Mouse (Mus musculus): ENCODE results near the gene Hk1.

The Hk1 gene

DNA sequence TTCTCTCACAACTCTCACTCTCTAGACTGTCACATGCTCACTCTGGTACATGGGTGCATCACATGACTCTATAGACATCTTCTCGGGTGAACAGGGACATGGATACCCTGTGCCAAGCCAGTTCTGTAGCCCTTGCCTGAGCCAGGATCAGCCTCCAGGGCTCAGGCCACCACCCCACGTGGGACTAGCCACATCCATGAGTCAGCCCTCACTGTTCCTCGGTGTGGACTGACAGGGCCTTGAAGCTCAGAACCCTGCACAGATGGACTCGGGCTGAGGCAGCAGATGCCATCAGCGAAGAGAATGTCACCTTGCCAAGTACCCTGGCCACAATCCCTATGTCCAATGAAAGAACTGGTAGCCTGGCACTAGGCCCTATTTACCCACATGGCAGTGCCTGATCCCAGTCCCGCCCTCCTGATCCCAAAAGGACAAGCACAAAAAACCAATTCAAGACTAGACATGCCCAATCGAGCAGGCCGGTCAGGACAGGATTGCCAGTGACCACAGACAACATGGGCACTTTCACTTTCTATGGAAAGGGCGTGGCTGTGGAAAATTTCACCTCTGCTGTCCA lies 59.2 kb downstream of the Hk1 start:
- peak in 1 of 2 experiments; percentile 50 for DNase-seq (ENCODE audit: low spot score in 2 of 2)

DNA sequence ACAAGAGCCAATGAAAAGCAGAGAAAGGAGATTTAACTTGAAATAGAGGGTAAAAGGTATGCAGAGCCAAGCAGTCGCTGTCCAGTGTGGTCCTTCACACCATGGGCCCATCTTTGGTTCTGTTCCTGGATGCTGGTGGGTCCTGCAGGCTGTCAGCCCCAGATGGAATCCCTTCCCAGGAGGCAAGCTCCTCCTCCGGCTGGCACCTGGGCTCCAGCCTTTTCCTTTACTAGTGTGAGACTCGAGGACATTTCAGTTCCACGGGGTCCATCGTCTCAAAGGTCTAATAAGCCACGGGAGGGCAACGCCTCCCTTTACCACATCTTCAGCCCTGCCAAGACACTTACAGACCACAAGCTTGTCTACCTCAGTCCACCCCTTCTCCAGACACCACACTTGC lies 60.6 kb downstream of the Hk1 start:
- DNase-seq (ENCODE audit: low spot score in 2 of 2), result no peak

DNA sequence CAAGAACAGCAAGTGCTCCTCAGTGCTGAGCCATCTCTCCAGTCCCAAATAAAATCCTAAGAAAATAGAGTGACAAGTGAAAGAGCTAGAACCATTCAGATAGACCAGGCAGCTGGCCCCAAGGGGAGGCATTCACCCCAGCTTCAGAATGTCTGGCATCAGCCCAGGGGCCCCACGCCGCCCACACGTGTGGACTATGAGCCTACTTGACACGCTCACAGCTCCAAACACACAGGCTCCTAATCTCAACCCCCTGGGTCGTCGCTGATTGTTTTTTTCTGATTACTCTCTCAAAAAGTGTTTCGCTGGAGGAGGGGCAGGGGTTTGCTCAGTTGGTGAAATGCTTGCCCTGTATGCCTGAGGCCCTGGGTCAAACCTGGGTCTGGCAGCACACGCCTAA lies 63.2 kb downstream of the Hk1 start:
- DNase-seq (ENCODE audit: low spot score in 2 of 2), result no peak

DNA sequence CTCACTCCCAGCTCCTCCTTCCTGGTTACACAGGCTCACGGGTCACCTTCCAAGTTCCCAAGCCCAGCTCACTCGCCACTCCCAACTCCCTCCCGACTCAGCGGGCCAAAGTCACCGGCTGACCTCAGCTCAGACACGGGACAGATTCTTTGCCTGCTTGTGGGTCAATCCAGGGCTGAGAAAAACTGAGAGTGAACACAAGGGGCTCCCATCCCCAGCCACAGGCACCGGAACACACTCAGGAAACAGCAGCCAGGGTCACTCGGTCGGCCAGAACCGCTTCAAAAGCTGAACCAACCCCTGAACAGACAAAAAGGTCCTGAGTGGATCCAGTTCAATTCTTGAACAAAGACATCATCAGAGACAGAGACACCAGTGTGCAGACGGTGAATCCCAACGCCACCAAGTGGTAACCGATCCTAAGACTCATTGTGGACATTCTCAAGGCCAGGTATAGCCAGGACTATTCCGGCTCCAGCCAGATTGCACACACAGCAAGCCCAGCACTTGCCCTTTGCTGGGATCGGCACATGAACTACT lies 65.8 kb downstream of the Hk1 start:
- DNase-seq (ENCODE audit: low spot score in 2 of 2), result no peak

DNA sequence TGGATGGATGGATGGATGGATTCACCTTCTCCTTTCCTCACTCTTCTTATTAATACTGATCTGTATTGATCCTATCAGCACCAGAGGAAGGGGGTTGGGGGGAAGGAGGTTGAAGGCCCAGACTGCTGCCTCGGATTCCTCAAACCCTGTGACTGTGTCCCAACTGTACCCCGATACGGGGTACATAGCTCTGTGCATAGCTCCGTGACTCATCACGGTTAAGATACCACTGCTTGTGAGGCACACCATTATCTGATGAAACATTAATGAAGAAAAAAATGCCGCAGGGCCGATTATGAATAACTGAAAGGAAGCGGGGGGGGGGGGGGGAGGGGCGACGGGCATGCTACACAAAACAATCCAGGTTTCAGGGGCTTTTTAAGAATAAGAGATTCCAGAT lies 66.6 kb downstream of the Hk1 start:
- no peak for DNase-seq (ENCODE audit: low spot score in 2 of 2)

DNA sequence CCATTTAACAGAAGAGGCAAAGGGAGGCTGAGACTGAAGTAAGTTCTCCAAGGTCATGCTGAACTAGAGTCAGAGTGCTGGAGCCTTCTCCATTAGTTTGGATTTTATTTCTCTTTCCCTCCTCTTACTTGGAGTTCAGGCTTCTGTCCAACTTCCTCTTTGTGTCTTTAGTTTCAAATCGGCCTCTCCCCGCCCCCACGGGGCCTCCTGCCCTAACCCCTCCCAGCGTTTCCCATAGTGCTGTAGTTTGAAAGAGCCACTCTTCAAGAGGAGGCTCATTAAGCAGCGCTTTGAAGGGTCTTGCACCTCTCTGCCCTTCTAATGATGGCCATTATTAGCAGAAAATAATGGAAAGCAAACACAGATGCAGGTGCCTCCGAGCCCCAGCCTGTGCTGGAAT lies 68.2 kb downstream of the Hk1 start:
- peak in 1 of 2 experiments; percentile 40 for DNase-seq (ENCODE audit: low spot score in 2 of 2)

DNA sequence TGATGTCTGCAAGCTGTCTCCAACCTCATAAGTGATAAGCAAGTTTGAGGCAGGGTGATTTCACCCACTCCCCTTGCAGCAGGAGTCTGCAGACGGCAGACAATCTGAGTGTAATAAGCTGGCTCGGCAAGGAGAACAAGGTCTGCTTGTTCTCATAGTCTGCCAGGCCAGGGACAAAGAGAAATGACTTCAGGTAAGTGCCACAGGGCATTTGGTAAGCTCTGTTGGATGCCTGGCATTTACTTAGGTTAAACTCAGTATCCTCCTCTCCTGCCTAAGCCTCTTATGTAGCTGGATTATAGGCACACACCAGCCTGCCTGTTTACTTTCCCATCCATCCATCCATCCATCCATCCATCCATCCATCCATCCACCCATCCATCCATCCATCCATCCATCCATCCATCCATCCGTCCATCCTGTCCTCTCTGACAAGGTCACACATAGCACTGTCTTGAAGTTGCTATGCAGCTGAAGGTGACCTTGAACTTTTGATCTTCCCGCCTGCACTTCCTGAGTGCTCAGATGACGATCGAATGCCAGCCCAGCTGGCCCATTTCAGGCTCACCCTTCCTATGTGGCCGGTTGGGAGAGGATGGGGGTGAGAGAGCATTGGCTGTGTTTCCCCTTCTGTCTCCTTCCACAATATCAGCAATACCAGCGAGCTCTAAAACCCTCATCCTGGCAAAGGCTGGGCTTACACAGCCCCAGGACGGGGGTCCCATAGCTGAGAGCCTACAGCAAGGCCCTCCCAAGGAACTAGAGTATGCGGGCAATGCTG lies 69.3 kb downstream of the Hk1 start:
- no peak for DNase-seq (ENCODE audit: low spot score in 2 of 2)

DNA sequence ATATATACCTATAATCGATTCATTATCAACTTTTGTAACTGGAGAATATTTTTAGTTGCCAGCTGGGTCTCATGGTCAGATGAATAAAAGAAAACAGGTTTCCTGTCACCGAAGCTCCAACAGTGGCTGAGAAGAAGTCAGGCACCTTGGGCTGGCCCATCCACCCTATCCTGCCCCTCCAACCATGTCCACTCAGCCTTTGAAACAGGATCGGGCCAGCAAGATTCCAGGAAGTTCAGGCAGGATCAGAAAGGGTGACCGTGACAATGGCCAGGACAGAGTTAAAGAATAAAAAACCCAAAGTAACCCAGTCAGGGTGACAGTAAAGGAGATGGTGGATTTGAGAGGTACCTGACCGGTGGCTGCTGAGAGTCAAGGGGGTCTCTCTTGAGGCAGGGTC lies 70.1 kb downstream of the Hk1 start:
- DNase-seq (ENCODE audit: low spot score in 2 of 2), result no peak

DNA sequence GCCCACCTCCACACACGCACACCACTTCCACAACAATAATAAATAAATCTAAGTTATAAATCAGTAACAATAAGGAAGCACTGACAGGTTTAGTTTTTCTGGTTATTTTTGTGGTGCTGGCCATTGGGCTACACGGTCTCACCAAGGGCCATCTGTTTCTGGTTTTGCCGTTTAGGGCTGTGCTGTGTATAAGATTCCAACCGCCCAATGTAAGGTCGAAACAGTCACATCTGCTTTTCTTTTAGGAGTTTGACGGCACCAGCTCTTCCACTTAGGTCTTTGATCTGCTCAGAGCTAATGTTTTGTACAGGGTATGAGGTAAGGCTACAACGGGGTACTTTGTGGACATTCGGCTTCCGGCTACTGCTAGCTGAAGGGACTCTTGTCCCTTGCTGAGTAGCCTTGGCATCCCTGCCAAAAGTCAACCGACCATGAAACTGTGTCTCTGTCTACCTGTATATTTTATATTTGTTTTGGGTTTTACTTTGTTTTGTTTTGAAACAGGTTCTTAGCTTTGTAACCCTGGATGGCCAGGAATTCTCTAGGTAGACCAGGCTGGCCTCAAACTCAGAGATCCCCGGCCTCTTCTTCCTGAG lies 70.7 kb downstream of the Hk1 start:
- no peak for DNase-seq (ENCODE audit: low spot score in 2 of 2)

DNA sequence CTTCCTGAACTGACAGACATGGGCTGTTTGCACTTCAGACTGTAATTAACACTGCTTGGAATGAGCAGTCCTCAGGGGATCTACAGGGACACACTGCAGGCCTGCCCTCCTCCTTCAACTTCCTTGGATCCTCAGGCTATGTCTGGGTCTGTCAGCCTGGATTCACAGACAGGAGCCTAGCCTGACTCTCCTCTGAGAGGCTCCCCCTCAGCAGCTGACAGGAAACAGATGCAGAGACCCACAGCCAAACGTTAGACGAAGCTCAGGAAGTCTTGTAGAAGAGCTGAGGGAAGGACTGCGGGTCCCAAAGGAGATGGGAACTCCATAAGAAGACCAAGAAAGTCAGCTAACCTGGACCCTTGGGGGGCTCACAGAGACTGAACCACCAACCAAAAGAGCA lies 73.2 kb downstream of the Hk1 start:
- no peak for DNase-seq (ENCODE audit: low spot score in 2 of 2)

DNA sequence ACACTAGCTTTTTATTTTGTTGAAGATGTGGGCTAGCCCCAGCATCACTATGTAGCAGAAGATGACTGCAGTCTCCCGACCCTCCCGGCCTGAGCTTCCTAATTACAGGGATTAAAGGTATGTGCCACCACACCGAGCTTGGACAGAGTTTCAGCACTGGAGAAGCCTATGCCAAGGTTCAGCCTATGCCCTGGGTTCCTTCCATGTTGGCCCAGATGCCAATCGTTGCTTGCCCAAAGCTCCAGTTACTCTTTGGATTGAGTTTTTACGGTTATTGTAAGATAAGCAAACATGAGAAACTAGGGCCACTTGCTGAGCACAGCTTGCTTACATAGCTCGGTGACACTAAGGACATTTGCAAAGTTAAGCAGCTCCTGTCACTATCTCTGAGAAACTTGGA lies 74.6 kb downstream of the Hk1 start:
- DNase-seq (ENCODE audit: low spot score in 2 of 2), result no peak

DNA sequence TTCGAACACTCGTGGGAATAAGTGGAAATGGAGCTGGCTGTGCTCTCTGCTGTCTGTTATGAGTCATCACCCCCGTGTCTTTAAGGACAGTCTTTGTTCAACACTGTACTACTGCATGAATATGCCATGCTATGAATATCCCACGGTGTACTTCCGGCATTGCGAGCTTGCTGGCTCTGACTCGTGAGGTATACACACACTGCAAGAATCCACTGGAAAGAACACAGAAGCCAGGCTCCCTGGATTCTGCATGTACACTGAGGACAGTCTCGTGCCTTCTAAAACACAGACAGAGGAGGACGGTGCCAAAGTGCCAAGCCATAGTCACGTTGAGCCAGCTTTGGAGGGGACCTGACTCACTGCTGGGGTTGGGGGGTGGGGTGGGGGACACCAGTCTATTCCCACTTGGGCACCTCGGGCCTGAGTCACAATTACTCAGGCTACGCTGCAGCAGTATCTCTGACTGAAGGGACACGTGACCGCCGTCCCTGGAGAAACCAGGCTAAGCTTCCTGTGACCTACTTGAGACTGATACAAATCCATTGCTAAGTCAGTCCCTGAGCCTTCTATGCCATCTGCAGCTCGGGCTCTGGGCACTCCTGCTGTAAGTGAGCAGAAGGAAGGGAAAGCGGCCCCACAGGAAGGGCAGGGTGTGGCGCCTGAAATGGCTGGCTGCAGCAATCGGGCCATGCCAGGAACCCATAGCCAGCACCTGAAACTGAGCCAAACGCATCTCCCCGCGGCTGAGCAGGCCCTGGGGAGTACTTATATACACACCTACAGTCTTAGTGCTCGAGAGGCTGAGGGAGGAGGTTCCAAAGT lies 79.5 kb downstream of the Hk1 start:
- DNase-seq (ENCODE audit: low spot score in 2 of 2), result peak; percentile 56 to 64

DNA sequence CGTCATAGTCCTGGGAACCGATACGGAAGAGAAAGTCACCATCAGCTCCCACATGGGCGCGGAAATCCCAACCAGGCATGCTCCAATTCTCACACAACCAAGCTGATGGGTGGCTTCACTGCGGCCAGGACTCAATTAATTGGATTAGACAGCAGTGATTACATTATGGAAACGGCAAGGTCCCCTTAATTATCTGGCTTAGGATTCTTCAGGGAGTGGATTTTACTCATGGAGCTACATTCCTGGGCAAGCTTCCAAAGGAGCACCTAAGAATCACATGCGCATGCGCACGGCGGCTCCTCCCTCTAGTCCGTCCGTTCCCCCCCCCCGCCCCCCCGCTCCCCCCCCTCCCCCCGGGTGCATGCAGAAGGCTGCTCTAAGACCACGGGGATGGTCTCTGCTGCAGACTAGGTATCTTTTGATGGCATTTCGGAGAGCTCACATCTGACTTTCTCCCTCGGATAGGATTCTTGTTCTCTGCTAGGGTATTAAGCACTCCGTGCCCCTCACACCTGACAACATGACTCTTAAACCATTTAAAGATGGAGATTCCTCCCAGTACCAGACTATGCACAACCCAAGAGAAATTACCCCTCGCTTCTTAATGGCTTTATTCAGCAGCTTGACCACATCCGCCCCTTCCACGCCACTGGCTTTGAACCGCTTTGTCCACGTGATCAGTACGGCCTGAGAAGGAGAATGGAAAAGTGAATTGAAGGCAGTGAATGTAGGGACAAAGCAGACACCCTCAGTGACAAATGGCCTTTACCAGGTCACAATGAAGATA lies 83.4 kb downstream of the Hk1 start:
- no peak for DNase-seq (ENCODE audit: low spot score in 2 of 2)

DNA sequence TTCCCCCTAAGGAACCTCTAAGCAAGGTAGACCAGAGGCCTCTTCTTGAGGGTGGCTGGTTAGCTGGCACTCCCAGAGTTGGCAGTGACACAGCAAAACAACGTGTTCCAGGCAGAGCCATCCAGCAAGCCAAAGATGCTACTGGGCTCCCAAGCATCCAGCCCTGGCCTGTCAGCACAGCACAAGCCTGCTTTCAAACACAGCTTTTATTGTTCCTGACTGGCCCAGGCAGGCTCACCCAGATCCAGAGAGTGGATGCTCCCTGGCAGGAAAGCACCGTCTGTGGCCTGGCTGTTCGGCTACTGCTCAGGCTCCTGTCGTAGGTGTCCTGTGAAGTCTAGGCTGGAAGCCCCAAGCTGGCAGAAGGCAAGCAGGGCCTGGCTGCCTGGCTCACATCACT lies 85.6 kb downstream of the Hk1 start:
- DNase-seq (ENCODE audit: low spot score in 2 of 2), result peak; percentile 29 to 41

DNA sequence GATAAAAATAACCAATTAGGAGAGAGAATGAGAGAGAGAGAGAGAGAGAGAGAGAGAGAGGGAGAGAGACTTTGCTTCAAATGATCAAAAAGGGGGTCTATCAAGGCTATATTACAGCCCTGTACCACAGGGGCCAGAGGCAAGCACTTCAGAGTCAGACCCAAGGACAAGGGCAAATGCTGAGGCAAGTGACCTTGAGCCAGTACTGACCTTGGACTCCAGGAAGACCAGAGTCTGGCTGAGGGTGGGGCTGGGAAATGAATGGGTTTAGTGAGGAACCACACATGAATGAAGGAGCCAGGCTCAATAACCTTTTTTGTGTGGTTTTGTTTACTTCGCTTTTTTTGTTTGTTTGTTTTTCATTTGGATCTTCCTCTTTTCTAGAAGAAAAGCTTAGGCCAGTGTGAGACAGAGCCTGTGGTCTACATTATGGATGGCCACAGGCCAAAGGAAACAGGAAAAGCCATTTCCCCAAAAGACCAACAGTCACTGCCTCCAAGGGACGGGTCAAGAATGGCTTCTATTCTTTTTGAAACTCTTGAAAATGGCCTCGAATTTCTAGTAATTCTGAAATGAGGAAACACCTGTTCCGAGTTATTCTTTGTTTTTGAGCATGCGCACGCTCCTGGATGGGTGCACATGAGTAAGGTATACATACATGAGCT lies 92.1 kb downstream of the Hk1 start:
- DNase-seq (ENCODE audit: low spot score in 2 of 2), result no peak

DNA sequence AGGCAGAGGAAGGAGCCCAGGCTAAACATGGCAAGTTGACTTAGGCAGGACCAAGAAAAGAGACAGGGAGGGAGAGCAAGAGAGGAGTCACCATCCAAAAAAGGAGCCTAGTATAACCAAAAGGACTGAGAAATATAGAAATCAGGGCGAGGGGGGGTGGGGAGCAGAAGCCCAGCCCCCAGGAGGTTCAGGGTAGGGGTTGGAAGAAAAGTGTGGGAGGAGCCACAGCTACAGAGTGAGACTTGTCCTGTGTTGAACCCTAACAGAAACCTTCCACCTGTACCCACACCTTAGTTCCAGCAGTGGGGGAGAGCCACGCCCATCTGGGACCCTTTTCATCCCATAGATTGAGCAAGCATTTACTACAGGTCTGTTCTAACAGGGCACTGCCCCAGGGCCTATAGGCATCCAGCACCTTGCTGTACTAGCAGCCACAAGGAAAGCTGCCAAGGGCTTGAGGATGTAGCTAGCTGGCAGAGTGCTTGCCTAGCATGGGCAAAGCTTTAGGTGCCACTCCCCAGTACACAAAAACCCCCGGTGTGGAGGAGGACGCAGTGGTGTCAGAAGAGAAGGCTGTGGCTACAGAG lies 96.4 kb downstream of the Hk1 start:
- no peak for DNase-seq (ENCODE audit: low spot score in 2 of 2)

DNA sequence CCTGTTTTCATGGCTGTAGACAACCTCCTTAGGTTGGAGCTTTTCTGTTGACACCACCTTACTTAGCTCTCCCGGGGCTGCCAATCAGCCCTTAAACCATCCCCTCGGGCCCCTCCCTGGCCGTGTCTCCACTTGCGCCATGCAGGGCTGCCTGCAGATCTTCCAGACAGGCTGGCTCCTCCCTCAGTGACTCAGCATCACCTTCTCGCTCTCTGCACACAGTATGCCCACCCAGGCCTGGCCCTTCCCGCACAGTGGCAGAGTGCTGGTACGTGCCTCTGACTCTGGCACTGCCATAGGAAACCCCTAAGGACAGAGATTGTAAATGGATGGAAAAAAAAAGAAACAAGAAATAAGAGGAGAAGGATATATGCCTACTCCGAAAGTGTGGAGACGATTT lies 96.9 kb downstream of the Hk1 start:
- DNase-seq (ENCODE audit: low spot score in 2 of 2), result peak; percentile 42 to 46

DNA sequence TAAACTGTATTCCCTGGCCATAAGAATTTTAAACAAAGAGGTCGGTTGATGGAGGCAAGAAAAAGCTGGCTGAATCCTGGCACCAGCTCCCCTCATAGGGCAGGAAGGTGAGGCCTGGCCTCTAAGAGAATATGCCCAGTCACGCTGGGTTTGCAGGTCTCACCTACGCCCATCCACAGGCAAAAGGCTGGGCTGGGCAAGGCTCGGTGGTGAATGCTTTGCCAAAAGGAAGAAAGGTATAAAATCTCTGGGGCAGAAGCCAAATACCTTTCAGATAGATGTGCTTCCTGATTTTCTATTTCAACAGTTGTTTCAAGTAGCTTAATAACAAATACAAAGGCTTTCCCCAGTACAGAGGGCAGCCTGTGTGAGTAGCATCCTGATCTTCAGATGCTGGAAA lies 100.0 kb downstream of the Hk1 start:
- DNase-seq (ENCODE audit: low spot score in 2 of 2), result no peak

DNA sequence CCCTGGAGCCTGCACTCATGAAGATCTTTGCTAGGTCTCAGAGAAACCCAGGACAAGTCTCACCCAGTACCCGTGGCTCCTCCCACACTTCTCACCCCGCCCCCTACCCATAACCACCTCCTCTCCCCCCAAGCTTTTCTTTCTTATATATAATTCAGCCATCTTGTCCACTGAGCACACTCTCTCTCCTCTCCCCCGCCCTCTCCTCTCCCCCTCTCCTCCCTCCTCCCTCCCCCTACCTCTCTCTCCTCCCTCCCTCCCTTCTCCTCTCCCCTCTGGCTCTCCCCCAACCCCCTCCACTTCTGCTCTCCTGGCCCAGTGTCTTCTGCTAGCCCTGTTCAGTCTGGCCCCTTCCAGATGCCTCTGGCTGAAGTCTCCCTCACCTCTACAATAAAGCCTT lies 100.6 kb downstream of the Hk1 start:
- no peak for DNase-seq (ENCODE audit: low spot score in 2 of 2)

DNA sequence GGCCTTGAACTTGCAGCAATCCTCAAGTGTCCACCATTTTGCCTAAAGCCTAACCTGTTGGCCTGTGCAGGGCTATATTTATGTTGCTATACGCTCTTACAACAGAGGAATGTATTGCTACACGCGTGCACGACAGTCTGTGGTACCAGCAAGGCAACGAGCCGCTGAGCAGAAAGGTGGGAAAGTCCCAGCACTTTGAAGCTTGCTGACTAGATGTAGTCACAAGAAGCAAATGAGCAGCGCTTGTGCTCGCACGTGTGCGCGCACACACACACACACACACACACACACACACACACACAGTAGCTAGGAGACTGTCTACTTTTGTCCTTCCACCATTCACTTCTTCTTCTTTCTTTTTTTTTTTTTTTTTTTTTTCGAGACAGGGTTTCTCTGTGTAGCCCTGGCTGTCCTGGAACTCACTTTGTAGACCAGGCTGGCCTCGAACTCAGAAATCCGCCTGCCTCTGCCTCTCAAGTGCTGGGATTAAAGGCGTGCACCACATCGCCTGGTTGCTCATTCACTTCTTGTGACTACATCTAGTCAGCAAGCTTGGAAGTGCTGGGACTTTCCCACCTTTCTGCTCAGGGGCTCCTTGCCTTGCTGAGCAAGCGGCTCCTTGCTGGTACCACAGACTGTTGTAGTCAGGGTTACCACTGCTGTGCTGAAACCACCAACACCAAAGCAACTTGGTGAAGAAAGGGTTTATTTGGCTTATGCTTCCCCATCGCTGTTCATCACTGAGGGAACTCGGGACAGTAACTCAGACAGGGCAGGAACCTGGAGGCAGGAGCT lies 102.0 kb downstream of the Hk1 start:
- DNase-seq (ENCODE audit: low spot score in 2 of 2), result no peak

Data from frontal cortex, postnatal 36 days (tissue).